Mouse (Mus musculus) thymus, adult 2 months (tissue): ENCODE measurements around the gene Gtf2h3.

Experiments used
- CTCF ChIP-seq: fragments of 200-500 bp; IDR thresholded peaks from 2 replicates; pipeline ENCODE4 v1.5.1; 2012; ENCODE audit warnings: mild to moderate bottlenecking, control low read depth, low read length, moderate library complexity, borderline replicate concordance; ENCODE audit not compliant: control insufficient read depth, poor library complexity, insufficient read depth; ENCODE audit errors: extremely low read depth
- POLR2A ChIP-seq: fragments of 200-500 bp; IDR thresholded peaks from 2 replicates; pipeline ENCODE4 v1.6.1; 2012; ENCODE audit warnings: mild to moderate bottlenecking, low read length, control low read depth, moderate library complexity; ENCODE audit not compliant: control insufficient read depth, poor library complexity, insufficient read depth; ENCODE audit errors: extremely low read depth

DNA sequence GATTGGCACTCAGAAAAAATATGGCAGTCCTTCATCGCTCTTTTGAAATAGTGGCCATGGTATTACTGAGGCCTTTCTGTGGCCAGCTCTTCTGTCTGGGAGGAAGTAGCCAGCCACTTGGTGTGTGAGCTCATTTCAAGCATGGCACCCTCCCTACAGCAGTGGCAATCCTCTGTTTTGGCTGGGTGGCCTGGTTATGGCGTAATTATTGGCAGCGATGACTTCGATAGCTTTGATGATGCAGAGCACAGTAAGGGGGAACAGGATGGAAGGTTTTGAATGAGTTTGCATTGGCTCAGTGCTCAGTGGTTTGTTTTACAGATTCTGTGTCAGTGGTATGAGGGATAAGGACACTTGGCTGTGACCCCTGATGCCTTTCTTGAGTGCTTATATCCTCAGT, 57.8 kb downstream of the Gtf2h3 start:
- TF ChIP-seq CTCF (no peak), POLR2A (no peak)
